Mouse (Mus musculus) embryonic facial prominence, embryonic 12.5 days (tissue): ENCODE data around the gene Ano8. TPM values are rescaled to one million over a fixed set of nuclear protein-coding genes. Genes with fewer than 3 reads are reported as not detected.
A peak's percentile ranks its signal among the peaks of the same experiment; 100 is the strongest.

Experiments
- ATAC-seq: fragments of 200-750 bp; cut with Nextera tagmentation; 2 replicates; pipeline ENCODE4 v1.8.0; 2017; ENCODE audit not compliant: insufficient number of reproducible peaks, insufficient read depth, low FRiP score, low TSS enrichment
- H3K27ac ChIP-seq: fragments of 300-500 bp; sonication (generic); 2 replicates; pipeline ENCODE4 v1.5.1; 2016; ENCODE audit warnings: mild to moderate bottlenecking
- H3K27me3 ChIP-seq: fragments of 300-500 bp; sonication (generic); 2 replicates; pipeline ENCODE4 v1.6.1; 2016; ENCODE audit warnings: mild to moderate bottlenecking, moderate library complexity
- H3K36me3 ChIP-seq: fragments of 300-500 bp; sonication (generic); 2 replicates; pipeline ENCODE4 v1.6.1; 2016; ENCODE audit warnings: mild to moderate bottlenecking
- H3K4me1 ChIP-seq: fragments of 300-500 bp; sonication (generic); 2 replicates; pipeline ENCODE4 v1.6.1; 2016
- H3K4me2 ChIP-seq: fragments of 300-500 bp; sonication (generic); replicated peaks from 2 replicates; pipeline ENCODE4 v1.6.1; 2016; ENCODE audit warnings: mild to moderate bottlenecking, moderate library complexity
- H3K4me3 ChIP-seq: fragments of 300-500 bp; sonication (generic); 2 replicates; pipeline ENCODE4 v1.5.1; 2016; ENCODE audit warnings: mild to moderate bottlenecking
- H3K9ac ChIP-seq: fragments of 300-500 bp; sonication (generic); 2 replicates; pipeline ENCODE4 v1.6.1; 2016; ENCODE audit warnings: mild to moderate bottlenecking, moderate library complexity
- H3K9me3 ChIP-seq: fragments of 300-500 bp; sonication (generic); 2 replicates; pipeline ENCODE4 v1.6.1; 2016; ENCODE audit warnings: mild to moderate bottlenecking, moderate library complexity
- WGBS: fragments of 180-500 bp; shearing (Covaris S2); methylation state at CpG from one replicate; pipeline ENCODE4 v1.1.7; 2016; 5-methylcytosine and 5-hydroxymethylcytosine counted together
- polyA plus RNA-seq: library from polyadenylated mRNA; unstranded; fragments of >200 nt; fragmentation: Nextera tagmentation; extraction: Ambion mirVana; gene quantifications from 2 replicates; pipeline ENCODE4 v1.2.1, GENCODE M21; 2016

The Ano8 gene
- polyA plus RNA-seq, 1 experiment from 2014 or later, result 9.6 TPM

DNA sequence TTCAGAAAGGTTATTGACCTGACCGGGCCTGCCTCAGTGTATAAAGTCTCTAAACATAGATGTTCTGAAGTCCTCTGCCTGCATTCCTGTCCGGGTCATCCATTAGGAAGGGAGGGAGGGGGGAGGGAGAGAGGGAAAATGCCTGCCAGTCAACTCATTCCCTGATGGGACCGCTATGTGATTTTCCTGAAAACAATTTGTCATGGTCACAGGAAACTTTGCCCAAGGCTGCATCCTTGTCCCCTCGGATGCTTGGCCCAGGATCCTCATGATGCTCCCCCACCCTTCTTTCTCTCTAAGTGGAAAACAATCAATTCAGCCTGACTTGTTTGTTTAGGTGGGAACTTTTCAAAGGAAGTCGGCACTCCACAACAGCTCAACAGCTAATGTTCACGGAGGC is 31.0 kb upstream of the Ano8 start:
- no peaks in the 10 kb centered on the region for H3K36me3 ChIP-seq
- no peak overlapping the region for H3K4me3 ChIP-seq
- H3K4me1 ChIP-seq, result 0 out of 2 replicates have a peak, but pooled peaks cover 3% of the 10 kb centered on the region
- no peak overlapping the region for H3K27ac ChIP-seq
- ATAC-seq, result no peak
- no peak overlapping the region for H3K9ac ChIP-seq
- no peaks in the 10 kb centered on the region for H3K27me3 ChIP-seq
- no peak overlapping the region for H3K4me2 ChIP-seq
- no peaks in the 10 kb centered on the region for H3K9me3 ChIP-seq
- WGBS, result 5% methylated on average over 6 of the region's 6 CpGs

DNA sequence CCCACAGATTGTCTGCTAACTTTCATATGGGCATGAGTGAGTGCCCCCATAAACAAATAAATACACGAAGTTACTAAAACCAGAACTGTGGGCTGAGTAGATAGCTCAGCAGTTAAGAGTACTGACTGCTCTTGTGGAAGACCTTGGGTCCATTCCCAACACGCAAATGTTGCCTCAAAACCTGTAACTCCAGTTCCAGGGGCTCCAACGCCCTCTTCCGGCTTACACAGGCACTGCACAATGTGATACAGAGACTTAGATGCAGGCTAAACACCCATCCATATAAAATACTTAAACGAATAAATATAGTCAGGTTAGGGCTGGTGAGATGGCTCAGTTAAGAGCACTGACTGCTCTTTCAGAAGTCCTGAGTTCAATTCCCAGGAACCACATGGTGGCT is 29.3 kb upstream of the Ano8 start:
- Histone ChIP-seq H3K36me3 (no peaks in the 10 kb centered on the region), H3K9ac (no peak overlapping the region), H3K4me3 (no peak overlapping the region), H3K4me2 (no peak overlapping the region), H3K27me3 (no peaks in the 10 kb centered on the region), H3K27ac (no peak overlapping the region), H3K4me1 (no peaks in the 10 kb centered on the region), H3K9me3 (no peaks in the 10 kb centered on the region)
- ATAC-seq, result no peak
- 66% methylated on average over 5 of the region's 5 CpGs for WGBS

GRCm38 (mm10) chr8:71513018-71513754 is 27.4 kb upstream of the Ano8 start:
- Histone ChIP-seq H3K4me2 (no peak overlapping the region), H3K4me1 (no peaks in the 10 kb centered on the region), H3K9ac (no peak overlapping the region), H3K27me3 (peaks cover 13% of the 10 kb centered on the region), H3K4me3 (no peak overlapping the region), H3K36me3 (no peaks in the 10 kb centered on the region), H3K9me3 (no peaks in the 10 kb centered on the region), H3K27ac (no peak overlapping the region)
- no peak for ATAC-seq
- 67% methylated on average over 15 of the region's 15 CpGs for WGBS

- Histone ChIP-seq H3K36me3 (no peaks in the 10 kb centered on the region), H3K4me3 (0 out of 2 replicates have a peak within 1 kb of the TSS, but pooled peaks have one; percentile 6), H3K9ac (no peak within 1 kb of the TSS), H3K27ac (0 out of 2 replicates have a peak within 1 kb of the TSS, but pooled peaks have one; percentile 11), H3K9me3 (no peaks in the 10 kb centered on the region), H3K4me2 (no peak within 1 kb of the TSS), H3K4me1 (no peaks in the 10 kb centered on the region), H3K27me3 (peaks cover 29% of the 10 kb centered on the region)
- ATAC-seq, result no peak; the same call in 1 of the 2 replicates
- 50% methylated on average over 14 of the region's 14 CpGs for WGBS
Observed at GRCm38 (mm10) chr8:71511644-71512043, 25.9 kb upstream of the Ano8 start, which contains the start of gene Plvap. Gene Plvap, minus strand, starts transcription at chr8:71511752.

GRCm38 (mm10) chr8:71509316-71509715 is 23.6 kb upstream of the Ano8 start:
- Histone ChIP-seq H3K9ac (no peak overlapping the region), H3K27me3 (peaks cover 43% of the 10 kb centered on the region), H3K4me3 (no peak overlapping the region), H3K4me1 (no peaks in the 10 kb centered on the region), H3K4me2 (no peak overlapping the region), H3K9me3 (no peaks in the 10 kb centered on the region), H3K27ac (no peak overlapping the region), H3K36me3 (no peaks in the 10 kb centered on the region)
- no peak for ATAC-seq
- WGBS, result 44% methylated on average over 2 of the region's 2 CpGs

DNA sequence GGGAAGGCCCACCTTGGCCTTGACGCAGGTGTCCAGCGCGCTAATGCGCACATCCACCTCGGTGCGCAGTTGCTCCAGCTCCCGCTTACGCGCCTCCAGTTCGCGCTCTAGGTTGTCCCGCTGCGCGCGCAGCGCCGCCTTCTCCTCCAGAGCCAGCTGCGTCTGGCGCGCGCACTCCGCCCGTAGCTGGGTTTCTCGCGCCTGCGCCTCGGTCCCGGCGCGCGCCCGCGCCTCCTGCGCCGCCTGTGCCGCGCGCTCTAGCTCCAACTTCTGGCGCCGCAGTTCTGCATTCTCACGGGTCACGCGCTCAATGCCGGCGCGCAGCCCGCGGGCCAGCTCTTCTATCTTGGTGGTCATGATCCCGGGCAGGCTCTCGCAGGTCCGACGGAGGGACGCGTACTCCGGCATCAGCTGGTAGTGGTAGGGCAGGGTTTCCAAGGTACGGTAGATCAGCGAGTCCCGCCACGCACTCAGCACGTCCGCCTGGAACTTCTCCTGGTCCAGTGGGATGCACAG is 21.9 kb upstream of the Ano8 start:
- Histone ChIP-seq H3K27ac (no peak overlapping the region), H3K36me3 (no peaks in the 10 kb centered on the region), H3K9me3 (no peaks in the 10 kb centered on the region), H3K9ac (peak overlapping the region; percentile 42; the same call in 1 of the 2 replicates), H3K27me3 (peaks cover 43% of the 10 kb centered on the region), H3K4me1 (no peaks in the 10 kb centered on the region), H3K4me3 (peak overlapping the region; percentile 35), H3K4me2 (peak overlapping the region; percentile 60)
- 0 out of 2 replicates have a peak, but pooled peaks have one; percentile 31 for ATAC-seq
- under 1% methylated on average over 61 of the region's 61 CpGs for WGBS

GRCm38 (mm10) chr8:71505979-71506378 is 20.2 kb upstream of the Ano8 start:
- no peak for ATAC-seq

DNA sequence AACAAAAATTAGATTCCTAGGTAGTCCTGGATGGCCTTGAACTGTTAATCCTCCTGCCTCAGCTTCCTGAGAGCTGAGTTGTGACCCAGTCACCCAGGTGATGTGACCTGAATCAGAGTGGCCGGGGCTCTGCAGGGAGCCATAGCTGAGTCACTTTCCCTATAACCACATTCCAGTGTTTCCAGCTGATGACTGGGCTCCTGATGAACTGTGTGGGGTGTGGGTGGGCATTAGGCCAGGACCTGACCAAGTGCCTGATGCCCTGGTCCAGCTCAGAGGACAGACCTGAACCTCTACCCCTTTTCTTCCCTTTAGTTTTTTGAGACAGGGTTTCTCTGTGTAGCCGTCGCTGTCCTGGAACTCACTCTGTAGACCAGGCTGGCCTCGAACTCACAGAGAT is 19.6 kb upstream of the Ano8 start:
- Histone ChIP-seq H3K27me3 (peaks cover 43% of the 10 kb centered on the region), H3K4me3 (no peak overlapping the region), H3K36me3 (no peaks in the 10 kb centered on the region), H3K4me1 (no peaks in the 10 kb centered on the region), H3K9ac (no peak overlapping the region), H3K9me3 (no peaks in the 10 kb centered on the region), H3K27ac (no peak overlapping the region), H3K4me2 (no peak overlapping the region)
- WGBS, result 86% methylated on average over 4 of the region's 4 CpGs
- ATAC-seq, result no peak

More at GRCm38 (mm10) chr8:71505979-71506378, 20.2 kb upstream of the Ano8 start:
- Histone ChIP-seq H3K9ac (no peak overlapping the region), H3K9me3 (no peaks in the 10 kb centered on the region), H3K27me3 (peaks cover 43% of the 10 kb centered on the region), H3K27ac (no peak overlapping the region), H3K4me2 (no peak overlapping the region), H3K4me3 (no peak overlapping the region), H3K36me3 (no peaks in the 10 kb centered on the region), H3K4me1 (no peaks in the 10 kb centered on the region)
- 79% methylated on average over 4 of the region's 4 CpGs for WGBS

GRCm38 (mm10) chr8:71504349-71504748 is 18.6 kb upstream of the Ano8 start:
- Histone ChIP-seq H3K4me2 (no peak overlapping the region), H3K4me3 (no peak overlapping the region), H3K4me1 (peaks cover under 1% of the 10 kb centered on the region; the same call in 1 of the 2 replicates), H3K9me3 (no peaks in the 10 kb centered on the region), H3K36me3 (no peaks in the 10 kb centered on the region), H3K9ac (no peak overlapping the region), H3K27ac (no peak overlapping the region), H3K27me3 (peaks cover 39% of the 10 kb centered on the region)
- ATAC-seq, result no peak
- 91% methylated on average over 4 of the region's 4 CpGs for WGBS

- Histone ChIP-seq H3K27ac (no peak overlapping the region), H3K27me3 (no peaks in the 10 kb centered on the region), H3K4me1 (peaks cover 26% of the 10 kb centered on the region), H3K4me3 (no peak overlapping the region), H3K9ac (no peak overlapping the region), H3K36me3 (peaks cover 2% of the 10 kb centered on the region; the same call in 1 of the 2 replicates), H3K4me2 (peak overlapping the region; percentile 27; the same call in 1 of the 2 replicates), H3K9me3 (no peaks in the 10 kb centered on the region)
- 30% methylated on average over 16 of the region's 16 CpGs for WGBS
- no peak for ATAC-seq
Observed at GRCm38 (mm10) chr8:71498816-71499690, 13.3 kb upstream of the Ano8 start.

DNA sequence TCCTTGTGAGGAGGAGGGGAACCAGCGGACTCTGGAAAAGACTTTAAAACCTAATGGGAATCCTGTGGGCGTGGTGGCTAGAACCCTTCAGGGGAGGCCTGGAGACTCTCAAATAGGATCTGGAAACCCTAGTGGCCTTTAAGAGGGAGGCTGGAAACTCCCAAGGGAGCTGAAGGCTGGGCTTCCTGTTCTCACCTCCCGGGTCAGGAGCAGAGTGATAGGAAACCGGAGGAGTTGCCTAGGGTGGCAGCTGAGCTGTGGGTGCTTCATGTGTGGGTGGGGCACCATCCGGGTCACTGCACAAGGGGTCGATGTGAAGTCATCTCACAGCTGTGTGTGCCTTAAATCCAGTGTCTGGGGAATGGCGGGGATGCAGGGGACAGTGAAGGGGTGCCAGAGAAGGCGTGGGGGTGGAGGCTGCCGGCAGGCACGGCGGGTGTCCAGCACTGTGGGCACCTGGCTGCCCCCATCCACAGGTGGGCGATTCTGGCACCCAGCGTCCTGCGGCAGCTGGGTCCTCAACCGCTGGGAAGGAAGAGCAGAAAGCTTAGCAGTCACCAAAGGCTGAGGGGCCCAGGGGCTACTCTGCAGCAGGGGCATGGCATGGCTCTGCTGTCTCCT is 12.2 kb upstream of the Ano8 start:
- H3K27ac ChIP-seq, result 0 out of 2 replicates have a peak overlapping the region, but pooled peaks have one; percentile 32
- H3K4me1 ChIP-seq, result peaks cover 26% of the 10 kb centered on the region
- ATAC-seq, result no peak
- no peaks in the 10 kb centered on the region for H3K27me3 ChIP-seq
- peak overlapping the region; percentile 7; the same call in 1 of the 2 replicates for H3K4me2 ChIP-seq
- no peak overlapping the region for H3K4me3 ChIP-seq
- H3K9me3 ChIP-seq, result no peaks in the 10 kb centered on the region
- no peak overlapping the region for H3K9ac ChIP-seq
- peaks cover 7% of the 10 kb centered on the region; the same call in 1 of the 2 replicates for H3K36me3 ChIP-seq
- 22% methylated on average over 15 of the region's 15 CpGs for WGBS
